Mouse (Mus musculus): ENCODE results near the gene Pck2.

GRCm38 (mm10) chr14:55576376-55576775, 36.3 kb downstream of the Pck2 start:
- TF ChIP-seq CTCF (IDR thresholded peaks at IDR 0.05; ENCODE audit: extremely low read depth, insufficient read length, insufficient replicate concordance, low read depth, low read length), result no peak
- no peak for TF ChIP-seq POLR2A (IDR thresholded peaks at IDR 0.05; ENCODE audit: low read depth, low read length)
